Mouse (Mus musculus) forebrain, embryonic 11.5 days (tissue): ENCODE data around the gene Amz2. TPM values are rescaled to one million over a fixed set of nuclear protein-coding genes. Genes with fewer than 3 reads are reported as not detected.

Source experiments
- ATAC-seq: fragments of 200-750 bp; cut with Nextera tagmentation; replicated peaks from 2 replicates; pipeline ENCODE4 v1.8.0; 2017; ENCODE audit warnings: moderate TSS enrichment; ENCODE audit not compliant: low FRiP score
- DNase-seq: peaks from one replicate; pipeline ENCODE4 v3.0.0-alpha.2; 2017; ENCODE audit warnings: low spot score
- H3K27ac ChIP-seq: fragments of 300-500 bp; sonication (generic); 2 replicates; pipeline ENCODE4 v1.5.1; 2014; ENCODE audit warnings: low read depth, low read length
- H3K27me3 ChIP-seq: fragments of 300-500 bp; sonication (generic); 2 replicates; pipeline ENCODE4 v1.6.1; 2014; ENCODE audit warnings: mild to moderate bottlenecking, low read length, mixed read lengths; ENCODE audit not compliant: control insufficient read depth, insufficient read depth
- H3K36me3 ChIP-seq: fragments of 300-500 bp; sonication (generic); 2 replicates; pipeline ENCODE4 v1.6.1; 2014; ENCODE audit warnings: mild to moderate bottlenecking, low read length, moderate library complexity, mixed read lengths; ENCODE audit not compliant: control insufficient read depth, insufficient read depth
- H3K4me1 ChIP-seq: fragments of 300-500 bp; sonication (generic); replicated peaks from 2 replicates; pipeline ENCODE4 v1.6.1; 2014; ENCODE audit warnings: low read length, mixed read lengths; ENCODE audit not compliant: control insufficient read depth, insufficient read depth
- H3K4me2 ChIP-seq: fragments of 300-500 bp; sonication (generic); 2 replicates; pipeline ENCODE4 v1.6.1; 2014; ENCODE audit warnings: low read depth, mild to moderate bottlenecking, low read length, moderate library complexity, mixed read lengths; ENCODE audit not compliant: severe bottlenecking
- H3K4me3 ChIP-seq: fragments of 300-500 bp; sonication (generic); 2 replicates; pipeline ENCODE4 v1.5.1; 2014; ENCODE audit warnings: low read depth, low read length
- H3K9ac ChIP-seq: fragments of 300-500 bp; sonication (generic); 2 replicates; pipeline ENCODE4 v1.6.1; 2014; ENCODE audit warnings: low read length
- H3K9me3 ChIP-seq: fragments of 300-500 bp; sonication (generic); 2 replicates; pipeline ENCODE4 v1.6.1; 2016; ENCODE audit warnings: low read length, mixed read lengths; ENCODE audit not compliant: control insufficient read depth
- WGBS: fragments of 180-500 bp; shearing (Covaris S2); extraction: QIAGEN DNeasy Blood & Tissue Kit; methylation state at CpG from one replicate; pipeline ENCODE4 v1.1.7; 2014; 5-methylcytosine and 5-hydroxymethylcytosine counted together
- polyA plus RNA-seq: library from polyadenylated mRNA; unstranded; fragments of >200 nt; fragmentation: Nextera tagmentation; extraction: Ambion mirVana; gene quantifications from 2 replicates; pipeline ENCODE4 v1.2.1, GENCODE M21; 2014

Gene Amz2
- polyA plus RNA-seq, 1 experiment from 2014 or later, result 48.2 TPM

GRCm38 (mm10) chr11:109465068-109465467, 39.3 kb downstream of the Amz2 start:
- Histone ChIP-seq H3K36me3 (no peaks in the 10 kb centered on the region), H3K27me3 (no peaks in the 10 kb centered on the region), H3K4me2 (no peak overlapping the region), H3K9me3 (no peaks in the 10 kb centered on the region), H3K4me3 (no peak overlapping the region), H3K27ac (no peak overlapping the region), H3K4me1 (no peaks in the 10 kb centered on the region), H3K9ac (no peak overlapping the region)
- 94% methylated on average over 4 of the region's 4 CpGs for whole genome bisulfite sequencing
- ATAC-seq (no peak), DNase-seq (no peak)

GRCm38 (mm10) chr11:109466987-109467386, 41.2 kb downstream of the Amz2 start:
- no peaks in the 10 kb centered on the region for H3K4me1 ChIP-seq
- H3K9ac ChIP-seq, result no peak overlapping the region
- H3K4me3 ChIP-seq, result no peak overlapping the region
- WGBS, result 88% methylated on average over 8 of the region's 8 CpGs
- DNase-seq (no peak), ATAC-seq (no peak)
- H3K27ac ChIP-seq, result no peak overlapping the region
- no peaks in the 10 kb centered on the region for H3K27me3 ChIP-seq
- H3K4me2 ChIP-seq, result no peak overlapping the region
- no peaks in the 10 kb centered on the region for H3K36me3 ChIP-seq
- no peaks in the 10 kb centered on the region for H3K9me3 ChIP-seq

- no peak overlapping the region for H3K9ac ChIP-seq
- H3K4me2 ChIP-seq, result no peak overlapping the region
- DNase-seq (no peak), ATAC-seq (no peak)
- 93% methylated on average over 5 of the region's 5 CpGs for WGBS
- H3K36me3 ChIP-seq, result no peaks in the 10 kb centered on the region
- no peak overlapping the region for H3K4me3 ChIP-seq
- no peaks in the 10 kb centered on the region for H3K4me1 ChIP-seq
- H3K27me3 ChIP-seq, result no peaks in the 10 kb centered on the region
- H3K9me3 ChIP-seq, result no peaks in the 10 kb centered on the region
- no peak overlapping the region for H3K27ac ChIP-seq
Observed at GRCm38 (mm10) chr11:109468133-109468532, 42.4 kb downstream of the Amz2 start.

GRCm38 (mm10) chr11:109470170-109470569, 44.4 kb downstream of the Amz2 start:
- H3K4me1 ChIP-seq, result no peaks in the 10 kb centered on the region
- 78% methylated on average over 9 of the region's 9 CpGs for WGBS
- H3K36me3 ChIP-seq, result no peaks in the 10 kb centered on the region
- H3K4me2 ChIP-seq, result no peak overlapping the region
- no peak overlapping the region for H3K27ac ChIP-seq
- no peak overlapping the region for H3K4me3 ChIP-seq
- DNase-seq (no peak), ATAC-seq (no peak)
- H3K27me3 ChIP-seq, result no peaks in the 10 kb centered on the region
- H3K9ac ChIP-seq, result no peak overlapping the region
- no peaks in the 10 kb centered on the region for H3K9me3 ChIP-seq

- Histone ChIP-seq H3K4me2 (peak overlapping the region; percentile 94), H3K27me3 (no peaks in the 10 kb centered on the region), H3K9me3 (no peaks in the 10 kb centered on the region), H3K4me1 (peaks cover 6% of the 10 kb centered on the region; the same call in 1 of the 2 replicates), H3K27ac (no peak overlapping the region), H3K36me3 (no peaks in the 10 kb centered on the region), H3K4me3 (peak overlapping the region; percentile 76), H3K9ac (no peak overlapping the region; the same call in 1 of the 2 replicates)
- no peak for ATAC-seq
- no peak for DNase-seq
- 29% methylated on average over 15 of the region's 15 CpGs for WGBS
Observed at GRCm38 (mm10) chr11:109470921-109471861, 45.4 kb downstream of the Amz2 start.

- H3K4me1 ChIP-seq, result peaks cover 14% of the 10 kb centered on the region; the same call in 1 of the 2 replicates
- no peak; the same call in 1 of the 2 replicates for ATAC-seq
- no peak overlapping the region for H3K27ac ChIP-seq
Observed at GRCm38 (mm10) chr11:109472171-109472691, 46.5 kb downstream of the Amz2 start.

GRCm38 (mm10) chr11:109472821-109473170, 47.0 kb downstream of the Amz2 start:
- no peaks in the 10 kb centered on the region for H3K27me3 ChIP-seq
- no peaks in the 10 kb centered on the region for H3K36me3 ChIP-seq
- ATAC-seq, result peak; percentile 45; the same call in 1 of the 2 replicates
- peak overlapping the region; percentile 94 for H3K9ac ChIP-seq
- peaks cover 16% of the 10 kb centered on the region; the same call in 1 of the 2 replicates for H3K4me1 ChIP-seq
- no peak for DNase-seq
- no peaks in the 10 kb centered on the region for H3K9me3 ChIP-seq
- WGBS, result 0% methylated on average over 13 of the region's 13 CpGs
- H3K4me2 ChIP-seq, result peak overlapping the region; percentile 94
- H3K4me3 ChIP-seq, result peak overlapping the region; percentile 76
- H3K27ac ChIP-seq, result peak overlapping the region; percentile 50; the same call in 1 of the 2 replicates

More at GRCm38 (mm10) chr11:109472171-109472691, 46.5 kb downstream of the Amz2 start:
- WGBS, result 1% methylated on average over 33 of the region's 33 CpGs
- H3K4me2 ChIP-seq, result peak overlapping the region; percentile 94
- peak overlapping the region; percentile 76 for H3K4me3 ChIP-seq
- no peaks in the 10 kb centered on the region for H3K36me3 ChIP-seq
- DNase-seq, result peak; percentile 76
- no peaks in the 10 kb centered on the region for H3K27me3 ChIP-seq
- no peaks in the 10 kb centered on the region for H3K9me3 ChIP-seq
- H3K9ac ChIP-seq, result peak overlapping the region; percentile 94

GRCm38 (mm10) chr11:109473171-109474085, 47.7 kb downstream of the Amz2 start, which contains the start of the genes Arsg and Slc16a6:
Gene Arsg, plus strand, starts transcription at chr11:109473374.
Gene Slc16a6, minus strand, starts transcription at chr11:109473598.
- Histone ChIP-seq H3K9me3 (no peaks in the 10 kb centered on the region), H3K27ac (peak within 1 kb of the TSS; percentile 85), H3K4me3 (peak within 1 kb of the TSS; percentile 76), H3K4me1 (peaks cover 16% of the 10 kb centered on the region; the same call in 1 of the 2 replicates), H3K27me3 (no peaks in the 10 kb centered on the region), H3K36me3 (no peaks in the 10 kb centered on the region), H3K9ac (peak within 1 kb of the TSS; percentile 94), H3K4me2 (peak within 1 kb of the TSS; percentile 94)
- ATAC-seq (peak; percentile 90), DNase-seq (peak; percentile 95)
- WGBS, result under 1% methylated on average over 111 of the region's 111 CpGs
